Mouse (Mus musculus): ENCODE results near the gene Atp8a2. TPM values are rescaled to one million over a fixed set of nuclear protein-coding genes. Genes with fewer than 3 reads are reported as not detected.

Gene Atp8a2
- total RNA-seq (2022) = 10 to 100 TPM; 42.6 to 51.0 (median 49.1) TPM

DNA sequence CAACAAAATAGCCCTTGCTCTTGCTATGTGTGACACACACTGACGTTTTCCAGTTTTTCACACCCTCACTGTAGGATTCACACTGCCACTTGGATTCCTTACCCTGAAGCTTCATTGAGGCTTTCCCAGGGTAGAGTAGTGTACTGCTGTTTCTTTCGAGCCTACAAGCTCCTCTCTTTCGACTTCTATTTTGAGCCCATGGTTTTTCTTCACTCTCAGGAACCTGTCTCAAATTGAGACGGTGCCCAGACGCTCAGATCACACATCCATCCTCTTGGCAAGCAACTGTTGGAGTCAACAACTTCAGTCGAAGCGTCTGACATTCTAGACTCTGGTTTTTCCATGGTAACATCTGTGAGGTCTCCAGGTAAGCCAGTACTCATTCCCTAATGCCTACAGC, at the start of gene Atp8a2:
Atp8a2 (minus strand) TSS at position 296 of the 400 bp plus-strand sequence.
- no peak for DNase-seq (ENCODE audit: low spot score in 2 of 2)

DNA sequence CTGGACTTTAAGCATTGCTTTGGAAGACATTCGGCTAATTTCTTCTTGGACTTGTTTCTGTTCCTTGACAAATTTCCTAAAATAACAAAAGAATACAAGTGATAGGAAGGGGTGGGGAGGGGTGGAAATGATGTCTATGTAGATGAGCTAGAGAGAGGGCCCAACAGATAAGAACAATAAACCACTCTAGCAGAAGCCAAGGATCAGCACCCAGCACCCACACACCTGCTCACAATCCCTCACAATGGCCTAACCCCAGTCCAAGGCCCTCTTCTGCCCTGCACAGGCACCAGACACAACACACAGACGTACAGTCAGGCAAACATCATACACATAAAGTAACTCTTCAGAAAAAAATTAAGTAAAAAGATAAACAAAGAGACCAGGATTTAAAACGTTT, 41.6 kb upstream of the Atp8a2 start:
- DNase-seq (ENCODE audit: low spot score in 2 of 2) = no peak

DNA sequence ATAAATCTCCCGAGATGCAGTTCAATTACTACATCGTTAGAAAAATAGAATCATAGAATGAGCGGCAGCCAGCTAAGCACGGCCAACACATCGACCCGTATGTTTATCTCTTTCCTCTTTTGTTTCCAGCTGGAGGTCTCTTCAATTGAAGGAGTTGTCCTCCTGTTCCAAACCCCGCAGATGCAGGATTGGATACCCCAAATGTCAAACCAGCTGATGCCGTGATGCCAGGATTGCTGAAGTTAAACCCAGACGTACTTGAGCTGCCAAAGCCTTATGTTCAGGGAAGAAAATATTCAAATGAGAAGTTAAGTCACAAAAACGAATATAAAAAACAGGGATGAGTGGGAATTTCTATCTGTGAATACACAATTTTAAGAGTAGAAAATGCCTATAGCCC, 22.9 kb upstream of the Atp8a2 start:
- peak; percentile 58 to 68 for DNase-seq (ENCODE audit: low spot score in 2 of 2)

DNA sequence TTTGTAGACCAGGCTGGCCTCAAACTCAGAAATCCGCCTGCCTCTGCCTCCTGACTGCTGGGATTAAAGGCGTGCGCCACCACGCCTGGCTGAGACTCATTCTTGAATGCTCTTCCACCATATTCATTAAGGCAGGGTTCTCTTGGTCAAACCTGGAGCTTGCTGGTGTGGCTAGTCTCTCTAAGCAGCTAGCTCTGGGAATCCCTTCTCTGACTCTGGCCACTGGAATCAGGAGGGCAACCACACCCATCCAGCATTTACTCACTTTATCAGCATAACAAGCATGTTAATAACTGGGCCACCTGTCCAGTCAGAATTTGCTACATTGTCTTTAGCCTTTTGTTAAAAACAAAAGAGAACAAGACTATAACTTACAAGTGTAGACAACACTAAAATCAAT, 20.6 kb upstream of the Atp8a2 start:
- no peak for DNase-seq (ENCODE audit: low spot score in 2 of 2)

DNA sequence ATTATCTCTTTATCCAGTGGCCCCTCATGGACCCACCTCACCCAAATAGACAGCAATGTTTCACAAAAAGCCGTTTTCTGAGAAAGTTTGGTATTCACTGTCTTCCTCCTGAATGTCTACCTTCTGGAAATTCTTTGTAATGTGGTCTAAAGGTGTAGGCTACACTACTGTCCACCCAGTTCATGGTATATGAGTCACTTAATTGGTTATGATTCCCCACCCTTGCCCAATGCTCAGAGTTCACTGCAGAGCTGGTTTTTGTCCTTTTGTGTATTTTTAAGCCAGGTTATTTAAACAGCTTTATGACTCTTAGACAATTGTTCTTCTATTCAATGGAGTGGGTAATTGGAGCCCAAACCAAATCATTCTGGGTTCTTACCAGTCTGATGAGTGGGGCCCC, 19.1 kb upstream of the Atp8a2 start:
- DNase-seq (ENCODE audit: low spot score in 2 of 2) = no peak

DNA sequence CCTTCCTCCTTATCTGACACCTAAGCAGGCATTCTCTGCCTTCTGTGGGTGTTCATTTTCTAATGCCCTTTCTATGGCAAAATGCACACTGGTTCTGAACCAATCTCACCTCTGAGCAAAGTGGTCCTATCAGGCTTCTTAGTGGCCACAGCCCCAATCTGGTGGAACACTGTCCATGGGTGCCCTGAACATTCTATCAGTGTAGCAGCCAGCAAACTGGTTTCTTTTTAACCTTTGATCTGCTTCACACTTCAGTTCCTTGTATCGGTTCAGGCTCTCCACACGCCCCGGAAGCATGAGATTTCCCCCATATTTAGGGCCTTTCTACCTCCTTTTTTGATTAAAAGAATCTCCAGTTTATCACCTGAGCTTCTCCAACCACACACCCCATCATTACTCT, 18.0 kb upstream of the Atp8a2 start:
- no peak for DNase-seq (ENCODE audit: low spot score in 2 of 2)

DNA sequence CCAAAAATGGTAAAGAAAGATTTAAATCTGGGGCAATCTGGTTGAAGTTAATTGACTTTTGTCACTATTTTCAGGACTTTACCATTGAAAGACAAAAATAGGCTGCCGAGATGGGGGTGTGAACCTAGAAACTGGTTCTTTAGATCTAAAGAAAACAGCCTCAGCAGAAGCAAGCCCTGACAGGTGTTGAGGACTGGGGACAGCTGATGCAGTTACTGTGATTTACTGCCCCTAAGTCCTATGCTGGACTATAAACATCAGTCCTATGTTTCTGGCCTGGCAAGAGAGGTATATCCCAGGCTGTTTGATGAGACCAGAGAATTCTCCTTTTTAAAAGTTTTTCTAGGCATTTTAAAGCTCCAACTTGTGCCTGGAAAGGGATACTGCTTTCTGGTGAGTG, 17.1 kb upstream of the Atp8a2 start:
- DNase-seq (ENCODE audit: low spot score in 2 of 2) = no peak

DNA sequence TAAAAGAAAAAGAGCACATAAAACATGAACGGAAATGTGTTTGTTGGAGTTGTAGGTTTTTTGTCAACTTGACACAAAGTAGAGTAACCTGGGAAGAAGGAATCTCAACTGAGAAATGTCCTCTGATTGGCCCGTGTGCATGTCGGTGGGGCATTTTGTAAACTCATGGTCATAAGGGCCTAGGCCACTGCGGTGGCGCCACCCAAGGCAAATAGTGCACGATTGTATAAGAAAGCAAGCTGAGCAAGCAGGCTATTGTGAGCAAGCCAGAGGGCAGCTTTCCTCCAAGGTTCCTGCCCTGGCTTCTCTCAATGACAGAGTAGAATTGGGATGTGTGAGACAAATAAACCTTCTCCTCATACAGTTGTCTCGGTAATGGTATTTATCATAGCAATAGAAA, 12.2 kb upstream of the Atp8a2 start:
- DNase-seq (ENCODE audit: low spot score in 2 of 2) = no peak

DNA sequence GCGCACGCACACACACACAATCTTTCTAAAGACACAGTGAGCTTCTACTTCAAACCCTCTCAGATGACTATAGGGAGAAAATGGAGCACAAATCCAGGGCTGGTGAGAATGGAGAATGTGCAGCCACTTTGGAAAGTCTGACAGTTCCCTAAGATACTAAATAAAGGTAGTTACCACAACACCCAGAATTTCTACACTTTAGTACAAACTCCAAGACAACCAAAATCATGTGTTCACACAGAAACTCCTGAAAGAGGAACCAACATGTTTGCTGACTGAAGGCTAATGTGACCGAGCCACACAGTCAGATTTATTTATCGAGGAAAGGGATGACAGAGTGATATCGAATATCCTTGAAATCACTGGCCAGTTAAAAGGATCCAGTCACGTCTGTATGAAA, 8.0 kb upstream of the Atp8a2 start:
- no peak for DNase-seq (ENCODE audit: low spot score in 2 of 2)

DNA sequence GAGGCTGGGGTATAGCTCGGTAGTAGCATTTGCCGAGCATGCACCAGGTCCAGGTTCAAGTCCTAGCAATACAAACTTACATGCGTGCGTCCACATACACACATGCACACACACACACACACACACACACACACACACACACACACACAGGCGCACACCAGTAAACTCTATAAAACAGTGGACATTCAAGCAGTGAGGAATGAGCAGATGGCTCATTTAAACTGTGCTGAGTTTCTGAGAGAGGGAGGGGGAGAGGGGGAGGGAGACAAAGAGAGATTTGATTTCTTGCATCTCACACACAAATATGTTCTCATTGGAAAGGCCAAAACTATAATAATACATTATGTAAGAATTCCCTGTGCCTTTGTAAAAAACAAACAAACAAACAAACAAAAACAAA, 980 bp downstream of the Atp8a2 start:
- no peak for DNase-seq (ENCODE audit: low spot score in 2 of 2)

DNA sequence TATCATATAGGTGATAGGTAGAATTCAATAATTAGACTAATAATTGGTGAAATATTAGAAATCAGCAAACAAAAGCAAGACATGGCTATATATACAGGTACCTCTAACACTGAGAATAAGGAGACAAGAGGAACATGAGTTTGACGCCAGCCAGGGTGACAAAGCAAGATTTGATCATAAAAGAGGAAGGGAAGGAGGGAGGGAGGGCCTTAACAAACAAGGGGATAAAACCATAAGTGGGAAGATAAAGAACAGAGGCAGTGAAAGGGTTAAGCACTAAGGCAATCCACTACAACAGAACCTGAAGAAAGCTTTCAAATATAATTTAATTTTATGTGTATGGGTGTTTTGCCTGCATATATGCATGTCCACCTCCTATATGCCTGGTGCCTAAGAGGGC, 2.4 kb downstream of the Atp8a2 start:
- no peak for DNase-seq (ENCODE audit: low spot score in 2 of 2)

DNA sequence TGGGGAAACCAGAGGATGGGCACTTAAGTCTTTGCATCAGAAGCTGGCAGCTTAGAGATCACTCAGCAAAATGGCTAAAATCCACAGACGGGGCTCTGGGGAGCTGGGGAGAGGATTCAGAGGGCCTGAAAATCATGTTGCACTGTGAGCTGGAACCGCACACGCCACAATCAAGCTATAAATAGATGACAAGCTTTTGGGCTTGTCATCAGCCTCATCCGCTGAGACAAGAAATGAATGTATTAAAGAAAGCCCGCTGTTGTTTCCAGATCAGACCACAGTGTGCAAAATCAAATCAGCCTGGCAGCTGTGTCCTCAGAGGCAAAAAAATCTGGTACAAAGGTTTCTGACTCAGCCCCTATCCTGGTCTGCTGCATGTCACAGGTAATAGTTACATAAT, 7.2 kb downstream of the Atp8a2 start:
- no peak for DNase-seq (ENCODE audit: low spot score in 2 of 2)

DNA sequence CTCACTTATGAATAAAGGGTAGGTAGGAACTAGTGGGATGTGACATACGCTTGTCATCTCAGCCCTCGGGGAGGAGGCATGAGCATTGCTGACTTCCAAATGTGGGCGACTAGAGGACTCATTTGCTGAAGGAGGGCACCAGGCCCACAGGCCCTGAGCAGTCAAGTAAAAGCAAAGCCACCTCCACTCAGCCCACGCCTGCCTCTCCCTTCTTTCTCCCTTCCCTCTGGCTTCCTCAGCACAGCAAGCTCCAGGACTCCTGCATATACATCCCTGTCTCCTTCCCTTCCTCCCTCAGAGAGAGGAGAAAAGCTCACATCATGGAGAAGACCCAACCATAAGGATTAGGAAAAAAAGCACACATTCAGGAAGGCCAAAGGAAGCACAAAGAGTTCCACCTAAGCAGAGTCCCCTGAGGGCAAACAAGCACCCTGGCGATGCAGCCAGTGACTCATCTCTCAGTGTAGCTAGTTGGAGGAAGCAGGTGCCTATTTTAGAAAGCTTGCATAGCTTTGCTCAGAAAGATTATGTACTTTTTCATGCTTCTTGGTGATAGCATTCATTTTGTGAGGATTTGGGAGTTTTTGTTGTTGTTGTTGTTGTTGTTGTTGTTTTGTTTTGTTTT, 8.7 kb downstream of the Atp8a2 start:
- peak in 1 of 2 experiments; percentile 12 for DNase-seq (ENCODE audit: low spot score in 2 of 2)

DNA sequence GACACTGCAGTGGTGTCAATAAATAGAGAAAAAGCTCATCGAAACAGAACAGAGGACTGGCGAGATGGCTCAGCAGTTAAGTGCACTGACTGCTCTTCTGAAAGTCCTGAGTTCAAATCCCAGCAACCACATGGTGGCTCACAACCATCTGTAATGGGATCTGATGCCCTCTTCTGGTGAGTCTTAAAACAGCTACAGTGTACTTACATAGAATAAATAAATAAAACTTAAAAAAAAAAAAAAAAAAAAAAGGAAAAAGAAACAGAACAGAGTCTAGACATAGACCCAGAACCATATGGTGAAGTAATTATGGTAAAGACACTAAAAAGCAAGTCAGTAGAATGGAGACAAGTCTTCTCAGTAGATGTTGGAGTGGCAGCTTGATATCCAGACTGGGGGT, 15.7 kb downstream of the Atp8a2 start:
- DNase-seq (ENCODE audit: low spot score in 2 of 2) = no peak

DNA sequence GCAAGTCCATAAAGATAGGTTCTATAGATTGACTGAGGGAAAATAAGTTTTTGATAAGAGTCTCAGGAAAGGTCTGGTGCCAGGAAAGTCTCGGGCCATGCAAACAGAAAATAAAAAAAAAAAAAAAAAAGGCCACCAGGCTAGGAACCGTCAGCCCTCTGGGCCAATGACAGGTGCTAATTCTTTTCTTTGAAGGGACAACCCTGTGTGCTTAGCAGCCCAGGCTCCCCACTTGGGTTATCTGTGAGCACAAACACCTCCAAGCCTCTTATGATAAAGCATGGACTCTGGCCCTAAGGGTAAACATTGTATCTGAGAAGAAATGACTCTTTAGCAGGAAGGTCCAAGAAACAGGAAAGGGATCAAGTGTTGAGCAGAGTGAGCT, 18.4 kb downstream of the Atp8a2 start:
- no peak for DNase-seq (ENCODE audit: low spot score in 2 of 2)

DNA sequence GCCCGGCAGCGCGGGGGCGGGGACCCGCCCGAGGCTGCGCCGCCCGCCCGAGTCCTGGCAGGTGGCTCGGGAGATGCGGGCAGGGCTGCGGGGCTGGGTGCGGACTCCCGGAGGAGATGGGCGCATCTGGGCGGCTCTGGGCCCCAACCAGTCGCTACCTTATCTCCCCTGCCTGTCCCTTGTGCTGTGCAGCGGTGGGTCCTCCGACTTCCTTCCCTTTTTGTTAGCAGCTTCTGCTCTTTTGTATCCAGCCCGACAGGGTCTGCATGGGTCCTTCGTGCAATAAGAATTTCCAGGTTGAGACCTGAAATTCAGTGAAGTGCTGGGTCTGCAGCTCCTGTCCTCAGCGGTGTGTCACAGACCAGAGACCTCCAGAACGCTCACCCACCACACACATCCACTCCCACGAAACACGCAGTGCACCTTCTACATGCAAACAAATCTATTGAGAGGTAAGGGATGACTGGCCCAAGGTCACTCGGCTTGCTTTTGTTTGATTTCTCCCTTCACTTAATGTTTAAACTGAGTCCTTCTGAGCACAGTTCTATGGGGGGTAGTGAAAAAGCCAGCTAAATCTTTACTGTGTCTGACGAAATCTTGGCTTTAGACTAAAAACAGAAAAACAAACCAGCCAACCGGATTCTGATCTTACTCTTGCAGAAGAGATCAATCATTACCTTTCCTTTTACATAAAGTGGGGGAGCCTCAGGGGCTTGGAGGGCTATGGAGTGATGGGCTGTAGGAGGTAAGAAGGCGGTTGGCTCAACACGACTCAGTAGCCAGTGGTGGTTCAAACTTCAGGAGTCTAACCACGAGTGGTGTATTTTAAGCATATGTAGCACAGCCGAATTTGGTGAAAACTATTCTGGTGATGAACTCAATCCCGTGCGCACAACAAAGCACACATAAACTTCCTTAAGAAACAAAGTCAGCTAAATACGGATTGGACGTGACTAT, 19.1 kb downstream of the Atp8a2 start:
- peak in 1 of 2 experiments; percentile 39 for DNase-seq (ENCODE audit: low spot score in 2 of 2)

DNA sequence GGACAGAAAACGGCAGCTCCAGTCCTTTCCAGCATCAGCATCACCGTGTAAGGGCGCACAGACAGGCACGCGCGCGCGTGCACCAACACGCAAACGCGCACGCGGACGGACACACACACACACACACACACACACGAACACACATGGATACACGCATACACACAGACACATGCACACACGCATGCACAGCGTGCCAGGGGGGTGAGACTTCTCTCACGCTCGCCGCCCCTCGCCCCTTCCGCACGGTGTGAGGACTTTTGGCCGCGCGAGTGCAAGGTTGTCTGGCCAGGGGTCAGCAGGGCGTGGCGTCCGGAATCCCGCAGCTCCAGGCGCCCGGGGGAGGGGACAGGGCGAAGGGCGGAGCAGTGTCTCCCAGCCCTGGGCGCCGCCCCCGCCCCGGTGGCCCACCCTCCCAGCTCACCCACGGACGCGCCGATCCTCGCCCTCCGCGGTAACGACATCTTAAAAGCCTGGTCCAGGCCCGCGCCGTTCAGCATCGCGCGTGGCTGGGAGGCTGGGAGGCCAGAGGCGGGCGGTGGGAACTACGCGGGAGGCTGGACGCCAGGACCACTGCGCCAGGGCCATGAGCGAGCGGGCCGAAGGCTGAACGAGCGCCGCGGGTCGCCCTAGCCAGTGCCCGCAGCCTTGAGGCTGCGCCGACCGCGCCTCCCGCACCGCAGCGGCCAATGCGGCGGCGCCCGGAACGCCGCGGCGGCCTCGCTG, 19.9 kb downstream of the Atp8a2 start:
- DNase-seq (ENCODE audit: low spot score in 2 of 2) = peak; percentile 61 to 63

DNA sequence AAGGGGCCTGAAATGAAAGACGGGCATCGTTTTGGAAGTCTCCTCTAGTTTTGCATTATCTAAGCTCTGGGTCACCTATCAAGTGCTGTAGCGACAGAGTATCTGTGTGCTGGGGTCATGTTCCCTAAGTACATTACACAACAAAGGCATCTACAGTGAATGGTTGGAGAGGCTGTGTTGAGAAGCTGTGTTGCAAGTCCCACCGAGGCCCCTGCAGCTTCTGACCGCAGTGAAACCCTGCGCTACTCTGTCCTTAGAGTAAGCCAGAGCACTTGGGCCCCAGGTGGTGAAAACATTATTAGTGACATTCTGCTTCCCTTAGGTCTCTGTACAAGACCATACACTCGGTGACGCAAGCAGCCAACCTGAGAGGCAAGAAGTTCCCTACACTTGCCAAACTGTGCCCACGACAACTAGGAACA, 20.5 kb downstream of the Atp8a2 start:
- DNase-seq (ENCODE audit: low spot score in 2 of 2) = no peak

DNA sequence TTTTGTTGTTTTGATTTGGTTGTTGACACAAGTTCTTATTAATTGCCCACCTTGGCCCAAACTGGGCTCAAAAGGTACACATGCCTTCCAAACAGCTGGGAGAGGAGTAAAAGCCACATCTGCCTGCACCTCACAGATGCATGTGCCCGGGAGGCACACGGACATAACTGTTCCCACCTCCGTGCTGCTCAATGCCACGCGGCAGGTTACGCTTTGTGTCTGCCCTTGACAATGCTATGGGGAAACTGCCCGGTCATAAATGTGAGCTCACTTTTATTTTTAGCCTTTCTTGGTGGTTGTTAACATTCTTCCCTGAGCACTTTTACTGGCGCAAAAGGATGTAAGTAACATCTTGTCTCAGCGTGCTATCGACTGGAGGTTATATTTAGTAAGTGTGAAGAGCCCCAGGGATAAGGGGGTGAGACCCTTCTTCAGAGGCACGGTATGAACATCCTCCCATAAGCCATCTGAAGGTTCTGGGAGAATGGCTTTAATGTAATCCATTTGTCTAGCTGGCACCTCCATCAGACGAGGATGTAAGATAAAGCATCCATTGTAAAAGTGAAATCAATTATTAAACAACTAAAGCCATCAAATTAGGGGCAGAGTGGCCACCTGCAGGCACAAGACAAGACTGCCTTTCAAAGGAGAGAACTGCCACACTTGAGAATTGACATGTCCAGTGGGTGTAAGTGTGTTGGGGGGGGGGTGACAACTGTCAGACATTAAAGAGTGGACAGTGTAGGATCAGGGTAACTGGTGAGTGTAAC, 24.5 kb downstream of the Atp8a2 start:
- DNase-seq (ENCODE audit: low spot score in 2 of 2) = no peak

DNA sequence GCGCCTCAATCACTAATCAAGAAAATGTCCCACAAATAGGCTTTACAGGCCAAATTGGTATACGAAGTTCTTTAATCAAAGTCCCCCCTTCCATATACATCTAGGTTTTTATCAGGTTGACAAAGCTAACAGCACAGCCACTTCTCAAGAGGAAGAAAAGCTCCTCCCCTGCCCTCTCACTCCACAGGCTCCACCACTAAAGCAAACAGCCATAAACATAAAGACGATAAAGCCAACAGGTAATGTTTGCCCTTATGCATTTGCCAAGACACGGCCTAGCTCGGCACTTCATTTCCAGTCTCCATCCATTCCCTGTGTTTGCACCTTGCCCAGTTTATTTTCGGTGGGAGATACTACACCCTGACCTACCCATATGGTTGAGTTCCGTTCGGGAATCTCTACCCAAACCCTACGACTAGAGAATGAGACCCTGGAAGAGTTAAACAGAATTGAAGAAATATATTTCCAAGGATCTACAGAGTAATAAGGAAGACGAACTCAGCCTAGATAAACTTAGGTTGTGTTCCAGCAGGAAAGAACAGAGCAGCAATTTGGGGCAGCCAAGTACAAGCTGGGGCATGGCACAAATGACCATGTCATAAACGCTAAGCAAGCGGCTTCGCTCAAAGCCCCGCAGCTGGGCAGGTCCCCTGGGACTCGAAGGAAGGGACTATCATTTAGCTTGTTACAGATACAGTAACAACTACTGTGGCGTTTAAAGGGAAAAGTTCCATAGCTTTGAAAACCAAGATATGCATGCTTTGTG, 26.0 kb downstream of the Atp8a2 start:
- DNase-seq (ENCODE audit: low spot score in 2 of 2) = no peak

DNA sequence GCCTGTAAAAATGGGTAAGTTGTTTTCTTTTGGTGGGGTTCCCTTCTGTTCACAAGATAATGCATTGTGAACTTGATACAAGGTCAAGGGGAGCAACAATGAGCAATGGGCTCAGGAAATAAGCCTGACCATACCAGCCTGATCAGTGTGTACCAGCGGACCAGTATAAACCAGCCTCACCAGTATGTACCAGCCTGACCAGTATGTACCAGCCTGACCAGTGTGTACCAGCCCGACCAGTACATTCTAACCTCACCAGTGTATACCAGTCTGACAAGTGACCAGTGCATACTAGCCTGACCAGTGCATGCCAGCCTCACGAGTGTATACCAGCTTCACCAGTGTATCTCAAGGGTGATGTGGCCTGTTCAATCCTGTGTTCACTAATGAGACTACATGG, 33.6 kb downstream of the Atp8a2 start:
- DNase-seq (ENCODE audit: low spot score in 2 of 2) = no peak
